ENCODE assay signal across 9 mouse cellular contexts in the genomic region with DNA sequence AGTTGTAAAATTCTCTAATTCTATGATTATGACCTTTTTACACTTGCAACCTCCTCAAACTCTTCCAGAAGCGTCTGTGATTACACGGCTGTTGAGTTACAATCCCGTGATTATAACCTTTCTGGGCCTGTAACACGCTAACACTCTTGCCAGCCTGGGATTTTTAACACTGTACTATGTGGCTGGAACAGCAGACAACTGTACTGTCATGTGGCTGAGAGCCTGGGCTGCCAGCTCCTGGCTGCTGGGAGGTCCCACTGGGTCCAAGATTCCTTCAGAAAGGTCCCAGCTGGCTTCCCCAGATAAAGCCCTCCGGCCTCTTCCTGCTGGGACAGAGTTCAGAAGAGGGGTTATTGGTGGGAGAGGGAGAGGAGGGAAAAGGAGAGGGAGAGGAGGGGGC.
DNase-seq lines count a peak whose midpoint lies in the region; ATAC-seq and TF ChIP-seq lines count a peak whose summit lies in the region.
"Had no signal": no experiment of that assay in that cellular context is flagged by ENCODE, and none has a peak within 500 bp of the region (broad histone marks: within the 10 kb centered on the region; RNA-seq: fewer than 3 reads in every experiment).

No protein-coding gene starts in this region.

- H3K27me3 ChIP-seq in hindbrain, embryonic 13.5 days, result no peaks in the 10 kb centered on the region
- no peaks in the 10 kb centered on the region for H3K27me3 ChIP-seq in hindbrain, embryonic 16.5 days (replicated peaks; ENCODE audit: control insufficient read depth, insufficient read depth, low read length)
- H3K27me3 ChIP-seq in stomach, embryonic 14.5 days (ENCODE audit: control insufficient read depth, insufficient read depth, low read length), result no peaks in the 10 kb centered on the region
- no peaks in the 10 kb centered on the region for H3K27me3 ChIP-seq in stomach, postnatal 0 days (ENCODE audit: control insufficient read depth, insufficient read depth, low read length)
- no peaks in the 10 kb centered on the region for H3K27me3 ChIP-seq in intestine, embryonic 15.5 days (replicated peaks)

- H3K4me2 ChIP-seq in hindbrain, embryonic 13.5 days, result no peak overlapping the region
- H3K4me2 ChIP-seq in hindbrain, embryonic 16.5 days (ENCODE audit: low read length), result no peak overlapping the region
- H3K4me2 ChIP-seq in stomach, embryonic 14.5 days (replicated peaks; ENCODE audit: low read depth, low read length), result no peak overlapping the region
- H3K4me2 ChIP-seq in stomach, postnatal 0 days (replicated peaks; ENCODE audit: low read depth), result no peak overlapping the region
- H3K4me2 ChIP-seq in intestine, embryonic 15.5 days (replicated peaks), result no peak overlapping the region

- no peak overlapping the region for H3K4me3 ChIP-seq in hindbrain, embryonic 13.5 days
- H3K4me3 ChIP-seq in hindbrain, embryonic 16.5 days (ENCODE audit: low read length), result no peak overlapping the region
- no peak overlapping the region for H3K4me3 ChIP-seq in stomach, embryonic 14.5 days (ENCODE audit: low read depth, low read length)
- no peak overlapping the region for H3K4me3 ChIP-seq in stomach, postnatal 0 days (ENCODE audit: low read depth, low read length)
- H3K4me3 ChIP-seq in intestine, embryonic 15.5 days (replicated peaks), result no peak overlapping the region

- TF ChIP-seq EP300 in stomach, postnatal 0 days (optimal IDR thresholded peaks at IDR 0.05), result no peak

- no peak for ATAC-seq in hindbrain, embryonic 13.5 days (ENCODE audit: low FRiP score)
- no peak for ATAC-seq in hindbrain, embryonic 16.5 days
- ATAC-seq in stomach, embryonic 14.5 days (ENCODE audit: insufficient number of reproducible peaks, insufficient read depth, low FRiP score, low read depth), result no peak; the same call in 1 of the 2 replicates
- ATAC-seq in stomach, postnatal 0 days (ENCODE audit: low FRiP score, low TSS enrichment), result no peak
- 0 out of 2 replicates have a peak, but pooled peaks have one; percentile 13 for ATAC-seq in intestine, embryonic 15.5 days

- H3K27ac ChIP-seq in hindbrain, embryonic 13.5 days, result peak overlapping the region; percentile 48; the same call in 1 of the 2 replicates
- no peak overlapping the region for H3K27ac ChIP-seq in hindbrain, embryonic 16.5 days (ENCODE audit: low read depth, low read length)
- peak overlapping the region; percentile 76 for H3K27ac ChIP-seq in stomach, embryonic 14.5 days (ENCODE audit: low read length)
- H3K27ac ChIP-seq in stomach, postnatal 0 days (replicated peaks), result no peak overlapping the region
- peak overlapping the region; percentile 59 for H3K27ac ChIP-seq in intestine, embryonic 15.5 days

- WGBS in hindbrain, embryonic 13.5 days, result 55% methylated on average over 5 of the region's 5 CpGs
- 30% methylated on average over 5 of the region's 5 CpGs for WGBS in hindbrain, embryonic 16.5 days
- WGBS in stomach, embryonic 14.5 days, result 30% methylated on average over 5 of the region's 5 CpGs
- 42% methylated on average over 5 of the region's 5 CpGs for WGBS in stomach, postnatal 0 days
- 35% methylated on average over 5 of the region's 5 CpGs for WGBS in intestine, embryonic 15.5 days

- peaks cover 81% of the 10 kb centered on the region for H3K4me1 ChIP-seq in hindbrain, embryonic 13.5 days (replicated peaks)
- peaks cover 39% of the 10 kb centered on the region for H3K4me1 ChIP-seq in hindbrain, embryonic 16.5 days (ENCODE audit: control insufficient read depth, insufficient read depth, low read depth, low read length)
- H3K4me1 ChIP-seq in stomach, embryonic 14.5 days (ENCODE audit: control insufficient read depth, insufficient read depth, low read length), result peaks cover 44% of the 10 kb centered on the region
- H3K4me1 ChIP-seq in stomach, postnatal 0 days (replicated peaks; ENCODE audit: control insufficient read depth, insufficient read depth), result peaks cover 8% of the 10 kb centered on the region; the same call in 1 of the 2 replicates
- H3K4me1 ChIP-seq in intestine, embryonic 15.5 days (replicated peaks), result peaks cover 53% of the 10 kb centered on the region

- no peaks in the 10 kb centered on the region for H3K9me3 ChIP-seq in hindbrain, embryonic 13.5 days
- H3K9me3 ChIP-seq in hindbrain, embryonic 16.5 days (ENCODE audit: control insufficient read depth, low read length), result no peaks in the 10 kb centered on the region
- H3K9me3 ChIP-seq in stomach, embryonic 14.5 days (ENCODE audit: control insufficient read depth, low read depth, low read length), result no peaks in the 10 kb centered on the region
- H3K9me3 ChIP-seq in stomach, postnatal 0 days (ENCODE audit: control insufficient read depth, low read length), result no peaks in the 10 kb centered on the region
- H3K9me3 ChIP-seq in intestine, embryonic 15.5 days, result no peaks in the 10 kb centered on the region

- H3K36me3 ChIP-seq in hindbrain, embryonic 13.5 days, result peaks cover 7% of the 10 kb centered on the region; the same call in 1 of the 2 replicates
- H3K36me3 ChIP-seq in hindbrain, embryonic 16.5 days (ENCODE audit: control insufficient read depth, insufficient read depth, low read length), result no peaks in the 10 kb centered on the region
- no peaks in the 10 kb centered on the region for H3K36me3 ChIP-seq in stomach, embryonic 14.5 days (ENCODE audit: control insufficient read depth, insufficient read depth, low read length)
- no peaks in the 10 kb centered on the region for H3K36me3 ChIP-seq in stomach, postnatal 0 days (ENCODE audit: control insufficient read depth, insufficient read depth, low read length)
- H3K36me3 ChIP-seq in intestine, embryonic 15.5 days, result no peaks in the 10 kb centered on the region

- TF ChIP-seq CTCF in stomach, postnatal 0 days (IDR thresholded peaks at IDR 0.05; ENCODE audit: low read depth), result no peak

- no peak overlapping the region for H3K9ac ChIP-seq in hindbrain, embryonic 13.5 days
- no peak overlapping the region for H3K9ac ChIP-seq in hindbrain, embryonic 16.5 days (ENCODE audit: low read depth, low read length)
- H3K9ac ChIP-seq in stomach, embryonic 14.5 days (replicated peaks; ENCODE audit: low read depth, low read length), result no peak overlapping the region
- no peak overlapping the region for H3K9ac ChIP-seq in stomach, postnatal 0 days (ENCODE audit: low read length)
- H3K9ac ChIP-seq in intestine, embryonic 15.5 days, result no peak overlapping the region

- DNase-seq in stomach, postnatal 0 days (ENCODE audit: low spot score), result no peak
- DNase-seq in frontal cortex, postnatal 25 days (ENCODE audit: low spot score in 2 of 2), result no peak
- no peak for DNase-seq in thymus, postnatal 25 days
- DNase-seq in spleen, postnatal 14 days (ENCODE audit: low spot score in 2 of 2), result no peak
- DNase-seq: layer of hippocampus, postnatal 36 days had no signal

Comparison
In these comparisons a context has a peak if more than half of its experiments do, and no peak if none do; other contexts are left out.
1. H3K27ac ChIP-seq: peak in hindbrain, embryonic 13.5 days (single experiment), stomach, embryonic 14.5 days (single experiment) and intestine, embryonic 15.5 days (single experiment); none in hindbrain, embryonic 16.5 days (single experiment) and stomach, postnatal 0 days (single experiment).